Comparison of ENCODE assay signal across 8 mouse cellular contexts in the genomic region with DNA sequence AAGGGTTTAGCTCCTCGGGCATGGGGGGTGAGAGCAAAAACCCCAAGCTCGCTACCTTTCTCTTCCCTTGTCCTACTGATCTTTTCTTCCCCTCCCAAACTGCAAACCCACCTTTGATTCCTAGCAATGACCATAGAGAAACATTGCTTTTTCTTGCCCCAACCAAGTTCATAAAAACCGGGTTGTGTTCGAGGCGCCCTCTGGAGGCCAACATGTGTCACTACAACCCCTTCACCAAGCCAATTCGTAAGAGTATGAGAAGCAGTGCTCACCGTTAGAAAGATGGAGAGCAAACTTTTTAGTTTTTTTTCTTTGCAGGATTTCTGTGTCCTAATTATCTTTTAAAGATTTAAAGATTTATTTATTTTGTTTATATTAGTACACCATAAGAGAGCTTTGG. TPM values are rescaled to one million over a fixed set of nuclear protein-coding genes. Genes with fewer than 3 reads are reported as not detected.
DNase-seq lines count a peak whose midpoint lies in the region; ATAC-seq and TF ChIP-seq lines count a peak whose summit lies in the region.

No protein-coding gene starts in this region.

- H3K27me3 ChIP-seq in forebrain, postnatal 0 days (ENCODE audit: insufficient read depth, low read length), result no peaks in the 10 kb centered on the region
- H3K27me3 ChIP-seq in forebrain, embryonic 15.5 days, result no peaks in the 10 kb centered on the region

- no peaks in the 10 kb centered on the region for H3K36me3 ChIP-seq in forebrain, postnatal 0 days (ENCODE audit: insufficient read depth)
- H3K36me3 ChIP-seq in forebrain, embryonic 15.5 days, result no peaks in the 10 kb centered on the region

- no peaks in the 10 kb centered on the region for H3K9me3 ChIP-seq in forebrain, postnatal 0 days (ENCODE audit: low read length)
- no peaks in the 10 kb centered on the region for H3K9me3 ChIP-seq in forebrain, embryonic 15.5 days

- no peak for ATAC-seq in forebrain, postnatal 0 days
- no peak for ATAC-seq in forebrain, embryonic 15.5 days (replicated peaks)

- WGBS in forebrain, postnatal 0 days, result 32% methylated on average over 7 of the region's 7 CpGs
- WGBS in forebrain, embryonic 15.5 days, result 40% methylated on average over 7 of the region's 7 CpGs

- no peak overlapping the region for H3K9ac ChIP-seq in forebrain, postnatal 0 days
- no peak overlapping the region for H3K9ac ChIP-seq in forebrain, embryonic 15.5 days (replicated peaks)

- no peak overlapping the region for H3K4me3 ChIP-seq in forebrain, postnatal 0 days (ENCODE audit: low read depth, low read length)
- no peak overlapping the region for H3K4me3 ChIP-seq in forebrain, embryonic 15.5 days

- peak; percentile 66 for DNase-seq in forebrain, postnatal 0 days
- peak; percentile 68 for DNase-seq in urinary bladder, postnatal 14 days (ENCODE audit: low spot score)
- no peak for DNase-seq in urinary bladder, postnatal 10 days (ENCODE audit: low spot score)
- DNase-seq in cerebellum, postnatal 36 days, result peak; percentile 59 to 66
- peak; percentile 40 for DNase-seq in kidney, adult 9 months
- DNase-seq in lung, postnatal 36 days, result peak; percentile 61
- peak; percentile 37 to 43 for DNase-seq in spleen, postnatal 36 days (ENCODE audit: low spot score in 2 of 2)

- H3K4me2 ChIP-seq in forebrain, postnatal 0 days (ENCODE audit: low read depth), result no peak overlapping the region
- H3K4me2 ChIP-seq in forebrain, embryonic 15.5 days (replicated peaks), result no peak overlapping the region

- no peaks in the 10 kb centered on the region; the same call in 1 of the 2 replicates for H3K4me1 ChIP-seq in forebrain, postnatal 0 days (ENCODE audit: insufficient read depth)
- H3K4me1 ChIP-seq in forebrain, embryonic 15.5 days, result peaks cover 16% of the 10 kb centered on the region

- no peak overlapping the region for H3K27ac ChIP-seq in forebrain, postnatal 0 days (ENCODE audit: low read depth, low read length)
- H3K27ac ChIP-seq in forebrain, embryonic 15.5 days (replicated peaks), result no peak overlapping the region

- TF ChIP-seq CTCF in forebrain, postnatal 0 days (IDR thresholded peaks at IDR 0.05; ENCODE audit: low read depth), result peak; percentile 82

RNA-seq across cellular contexts. Expression of gene Slc7a1, which starts 52.1 kb away (rescaled TPM):
- total RNA-seq in forebrain, postnatal 0 days (2014; rRNA removed), result 31.9 and 52.2 TPM in 2 replicates
- polyA plus RNA-seq in forebrain, postnatal 0 days (2015; fragmentation: Nextera tagmentation; extraction: Ambion mirVana), result 28.0 and 44.0 TPM in 2 replicates
- 32.4 and 37.5 TPM in 2 replicates for polyA plus RNA-seq in forebrain, embryonic 15.5 days (2015; fragmentation: Nextera tagmentation; extraction: Ambion mirVana)
